Mouse (Mus musculus) lung, embryonic 14.5 days (tissue): Measurements from ENCODE around the gene Pomc. TPM values are rescaled to one million over a fixed set of nuclear protein-coding genes. Genes with fewer than 3 reads are reported as not detected.

ENCODE experiments used
- ATAC-seq: fragments of 200-750 bp; cut with Nextera tagmentation; 2 replicates; pipeline ENCODE4 v1.8.0; 2017; ENCODE audit warnings: mild to moderate bottlenecking, moderate TSS enrichment, moderate library complexity; ENCODE audit not compliant: insufficient read depth
- DNase-seq: peaks from one replicate; pipeline ENCODE4 v3.0.0-alpha.2; 2015
- H3K27ac ChIP-seq: fragments of 300-500 bp; sonication (generic); 2 replicates; pipeline ENCODE4 v1.5.1; 2014; ENCODE audit warnings: low read depth, mild to moderate bottlenecking, moderate library complexity
- H3K27me3 ChIP-seq: fragments of 300-500 bp; sonication (generic); 2 replicates; pipeline ENCODE4 v1.6.1; 2014; ENCODE audit warnings: low read length, control low read depth; ENCODE audit not compliant: insufficient read depth
- H3K36me3 ChIP-seq: fragments of 300-500 bp; sonication (generic); 2 replicates; pipeline ENCODE4 v1.6.1; 2014; ENCODE audit warnings: control low read depth; ENCODE audit not compliant: insufficient read depth
- H3K4me1 ChIP-seq: fragments of 300-500 bp; sonication (generic); 2 replicates; pipeline ENCODE4 v1.6.1; 2014; ENCODE audit warnings: antibody characterized with exemption, control low read depth; ENCODE audit not compliant: insufficient read depth
- H3K4me2 ChIP-seq: fragments of 300-500 bp; sonication (generic); 2 replicates; pipeline ENCODE4 v1.6.1; 2014; ENCODE audit warnings: mild to moderate bottlenecking
- H3K4me3 ChIP-seq: fragments of 300-500 bp; sonication (generic); 2 replicates; pipeline ENCODE4 v1.5.1; 2014; ENCODE audit warnings: low read depth, low read length
- H3K9ac ChIP-seq: fragments of 300-500 bp; sonication (generic); 2 replicates; pipeline ENCODE4 v1.6.1; 2014
- H3K9me3 ChIP-seq: fragments of 300-500 bp; sonication (generic); 2 replicates; pipeline ENCODE4 v1.6.1; 2016; ENCODE audit warnings: low read depth, low read length, control low read depth
- CTCF ChIP-seq: IDR thresholded peaks from 2 replicates; pipeline ENCODE4 v1.5.1; 2016; ENCODE audit warnings: antibody characterized with exemption, low read depth
- WGBS: fragments of 180-500 bp; shearing (Covaris S2); extraction: QIAGEN DNeasy Blood & Tissue Kit; methylation state at CpG from one replicate; pipeline ENCODE4 v1.1.7; 2014; 5-methylcytosine and 5-hydroxymethylcytosine counted together
- polyA plus RNA-seq: library from polyadenylated mRNA; unstranded; fragments of >200 nt; fragmentation: Nextera tagmentation; extraction: Ambion mirVana; gene quantifications from 2 replicates; pipeline ENCODE4 v1.2.1, GENCODE M21; 2014

Gene Pomc
- polyA plus RNA-seq, result 1.6 and 2.5 TPM in 2 replicates

DNA sequence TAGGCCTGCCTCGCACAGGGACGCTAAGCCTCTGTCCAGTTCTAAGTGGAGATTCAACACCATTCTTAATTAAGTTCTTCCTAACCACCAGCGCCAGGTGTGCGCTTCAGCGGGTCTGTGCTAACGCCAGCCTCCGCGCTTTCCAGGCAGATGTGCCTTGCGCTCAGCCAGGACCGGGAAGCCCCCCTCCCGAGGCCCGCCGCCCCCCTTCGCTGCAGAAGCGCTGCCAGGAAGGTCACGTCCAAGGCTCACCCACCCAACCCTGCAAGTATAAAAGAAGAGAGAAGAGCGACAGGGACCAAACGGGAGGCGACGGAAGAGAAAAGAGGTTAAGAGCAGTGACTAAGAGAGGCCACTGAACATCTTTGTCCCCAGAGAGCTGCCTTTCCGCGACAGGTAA lies at the start of gene Pomc:
TSS of gene Pomc (plus strand) at position 301 of the 400 bp plus-strand sequence.
- no peak for DNase-seq
- H3K27me3 ChIP-seq, result peaks cover 14% of the 10 kb centered on the region; the same call in 1 of the 2 replicates
- no peak within 1 kb of the TSS for H3K9ac ChIP-seq
- no peak within 1 kb of the TSS for H3K4me3 ChIP-seq
- no peak within 1 kb of the TSS for H3K27ac ChIP-seq
- 19% methylated on average over 22 of the region's 22 CpGs for WGBS
- no peak for ATAC-seq
- no peaks in the 10 kb centered on the region for H3K9me3 ChIP-seq
- no peak for TF ChIP-seq CTCF
- H3K4me1 ChIP-seq, result no peaks in the 10 kb centered on the region
- H3K4me2 ChIP-seq, result no peak within 1 kb of the TSS
- no peaks in the 10 kb centered on the region for H3K36me3 ChIP-seq

DNA sequence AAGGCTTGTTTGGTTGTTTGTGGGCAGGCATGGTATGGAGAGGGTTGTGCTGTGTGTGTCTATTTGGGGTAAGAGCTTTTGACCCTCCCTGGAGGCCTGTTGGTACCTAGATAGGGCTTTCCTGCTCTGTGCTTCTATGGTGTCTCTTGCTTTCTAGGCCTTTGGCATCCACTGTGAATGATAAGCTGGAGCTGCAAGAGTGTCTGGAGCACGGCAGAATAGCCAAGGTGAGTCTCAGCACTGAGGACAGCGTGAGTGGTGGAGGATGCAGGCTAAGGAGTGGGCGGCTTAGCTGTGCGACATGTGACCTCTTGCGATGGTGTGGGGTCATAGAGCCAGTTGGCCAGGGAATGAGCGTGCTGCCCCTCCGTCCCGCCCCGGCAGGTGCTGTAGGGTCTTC lies 49.3 kb upstream of the Pomc start:
- H3K27ac ChIP-seq, result no peak overlapping the region
- WGBS, result 85% methylated on average over 9 of the region's 9 CpGs
- no peaks in the 10 kb centered on the region for H3K27me3 ChIP-seq
- H3K4me2 ChIP-seq, result no peak overlapping the region
- H3K9me3 ChIP-seq, result no peaks in the 10 kb centered on the region
- no peaks in the 10 kb centered on the region for H3K4me1 ChIP-seq
- no peak overlapping the region for H3K4me3 ChIP-seq
- no peak overlapping the region for H3K9ac ChIP-seq
- DNase-seq, result no peak
- ATAC-seq, result no peak
- H3K36me3 ChIP-seq, result peaks cover 92% of the 10 kb centered on the region
- no peak for TF ChIP-seq CTCF

DNA sequence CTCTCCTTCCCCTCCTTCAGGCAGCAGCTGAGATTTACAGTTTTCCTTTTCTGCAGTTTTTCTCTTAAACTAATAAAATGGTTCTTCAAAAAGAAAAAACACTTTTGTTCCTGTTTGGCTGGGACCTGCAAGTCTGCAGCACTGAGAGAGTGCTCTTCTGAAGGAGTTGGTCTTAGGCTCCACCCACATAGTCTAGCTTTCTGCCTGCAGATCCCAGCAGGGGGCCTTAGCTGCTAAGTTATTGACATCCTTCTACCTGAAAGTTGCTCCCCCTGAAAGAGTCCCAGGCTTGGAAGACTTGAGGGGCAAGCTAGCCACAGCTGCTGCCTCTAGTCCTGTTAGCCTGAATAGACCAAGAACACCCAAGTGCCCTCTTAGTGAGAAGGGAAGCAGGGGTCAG lies 48.4 kb upstream of the Pomc start:
- Histone ChIP-seq H3K9ac (no peak overlapping the region), H3K27me3 (no peaks in the 10 kb centered on the region), H3K4me2 (no peak overlapping the region), H3K4me3 (no peak overlapping the region), H3K36me3 (peaks cover 93% of the 10 kb centered on the region), H3K9me3 (no peaks in the 10 kb centered on the region), H3K4me1 (no peaks in the 10 kb centered on the region), H3K27ac (no peak overlapping the region)
- ATAC-seq (no peak), DNase-seq (no peak)
- no peak for TF ChIP-seq CTCF

DNA sequence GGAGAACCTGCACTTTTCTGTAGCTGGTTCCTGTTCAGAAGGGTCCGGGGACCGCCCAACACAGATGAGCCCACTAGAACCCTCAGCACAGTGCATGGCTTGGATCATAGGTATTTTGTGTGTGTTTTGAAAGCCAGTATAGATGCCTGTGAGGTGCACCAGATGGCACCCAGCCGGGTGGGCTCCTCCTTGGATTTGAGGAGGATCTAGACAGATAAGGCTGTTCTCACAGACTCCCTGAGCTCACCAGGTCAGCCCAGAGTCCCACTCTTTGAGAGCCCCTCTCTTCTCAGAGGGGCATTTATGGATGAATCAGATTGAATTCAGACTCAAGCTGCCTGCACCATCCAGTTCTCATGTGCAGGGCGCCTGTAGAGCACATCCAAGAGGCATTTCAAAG lies 47.7 kb upstream of the Pomc start:
- Histone ChIP-seq H3K4me2 (no peak overlapping the region), H3K4me3 (no peak overlapping the region), H3K9ac (no peak overlapping the region), H3K27ac (no peak overlapping the region), H3K36me3 (peaks cover 92% of the 10 kb centered on the region), H3K9me3 (no peaks in the 10 kb centered on the region), H3K4me1 (no peaks in the 10 kb centered on the region), H3K27me3 (no peaks in the 10 kb centered on the region)
- TF ChIP-seq CTCF, result no peak
- WGBS, result 79% methylated on average over 4 of the region's 4 CpGs
- DNase-seq (no peak), ATAC-seq (no peak)

DNA sequence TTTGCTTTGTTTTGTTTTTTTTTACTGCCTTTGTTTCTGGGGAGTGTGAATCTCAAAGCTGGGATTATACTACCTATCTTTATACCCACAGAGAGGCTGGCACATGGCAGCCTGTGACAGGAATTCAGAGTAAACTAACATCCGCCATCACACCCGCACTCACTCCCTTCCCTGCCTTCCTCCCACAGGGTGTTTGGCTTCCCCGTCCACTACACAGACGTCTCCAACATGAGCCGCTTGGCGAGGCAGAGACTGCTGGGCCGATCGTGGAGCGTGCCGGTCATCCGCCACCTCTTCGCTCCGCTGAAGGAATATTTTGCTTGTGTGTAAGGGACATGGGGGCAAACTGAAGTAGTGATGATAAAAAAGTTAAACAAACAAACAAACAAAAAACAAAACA lies 47.3 kb upstream of the Pomc start:
- H3K4me2 ChIP-seq, result no peak overlapping the region
- no peaks in the 10 kb centered on the region for H3K4me1 ChIP-seq
- TF ChIP-seq CTCF, result no peak
- H3K4me3 ChIP-seq, result no peak overlapping the region
- ATAC-seq, result no peak
- WGBS, result 62% methylated on average over 13 of the region's 13 CpGs
- no peaks in the 10 kb centered on the region for H3K27me3 ChIP-seq
- H3K9ac ChIP-seq, result no peak overlapping the region
- no peak for DNase-seq
- H3K36me3 ChIP-seq, result peaks cover 91% of the 10 kb centered on the region
- H3K9me3 ChIP-seq, result no peaks in the 10 kb centered on the region
- H3K27ac ChIP-seq, result no peak overlapping the region

DNA sequence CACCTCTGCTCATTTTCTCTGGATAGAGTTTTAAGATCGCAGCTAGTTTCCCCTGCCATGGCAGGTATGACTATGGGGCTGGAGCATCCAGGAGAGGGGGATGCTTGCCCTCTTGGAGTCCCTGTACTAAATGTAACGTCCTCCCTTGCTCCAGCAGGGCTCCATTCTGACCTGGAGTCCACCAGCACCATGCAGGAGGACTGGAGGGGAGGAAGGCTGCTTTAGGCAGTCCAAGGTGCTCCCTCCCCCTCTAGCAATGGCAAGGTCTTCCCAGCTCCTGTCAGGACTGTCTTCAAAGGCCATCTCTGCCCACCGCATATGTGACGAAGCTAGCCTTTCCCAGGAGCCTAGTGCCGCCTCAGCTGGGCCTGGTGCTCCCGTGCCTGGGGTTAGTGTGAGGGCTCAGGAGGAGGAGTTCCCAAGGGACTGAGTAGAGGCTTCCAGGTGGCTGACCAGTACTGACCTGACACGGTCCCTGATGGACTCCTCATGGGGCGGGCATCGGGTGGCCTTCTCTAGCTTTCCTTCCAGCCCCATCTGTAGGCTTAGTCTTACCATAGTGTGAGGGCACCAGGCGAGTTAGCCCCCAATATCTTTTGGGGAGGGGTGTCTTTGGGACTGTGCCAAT lies 44.2 kb upstream of the Pomc start:
- TF ChIP-seq CTCF, result no peak
- Histone ChIP-seq H3K4me1 (no peaks in the 10 kb centered on the region), H3K9ac (no peak overlapping the region), H3K27ac (no peak overlapping the region), H3K27me3 (no peaks in the 10 kb centered on the region), H3K4me2 (no peak overlapping the region), H3K4me3 (no peak overlapping the region), H3K9me3 (no peaks in the 10 kb centered on the region), H3K36me3 (peaks cover 82% of the 10 kb centered on the region)
- DNase-seq, result no peak
- 51% methylated on average over 10 of the region's 10 CpGs for WGBS
- ATAC-seq, result no peak

DNA sequence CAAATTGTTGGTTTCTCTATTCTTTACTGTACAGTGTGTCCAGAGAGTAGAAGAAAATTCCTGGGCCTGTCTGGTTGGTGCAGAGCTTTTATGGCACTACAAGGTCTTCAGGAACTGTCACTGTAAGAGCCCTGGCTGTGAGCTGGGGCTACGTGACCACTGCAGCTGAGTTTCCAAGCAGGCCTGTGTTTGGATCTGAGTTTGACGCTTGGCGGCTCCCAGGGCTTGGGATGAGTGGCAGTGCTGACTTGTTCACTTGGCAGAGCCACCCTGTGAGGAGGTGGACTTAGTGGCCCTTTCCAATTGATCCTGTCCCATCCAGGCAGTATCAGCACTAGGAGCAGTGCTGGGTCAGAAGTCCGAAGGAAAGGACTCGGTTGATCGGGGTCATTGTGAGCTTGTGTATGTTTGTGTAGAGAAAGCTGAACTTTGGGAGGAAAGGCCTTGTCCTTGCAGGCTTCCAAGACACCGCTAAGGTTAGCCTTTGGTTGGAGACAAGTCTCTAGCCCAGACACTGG lies 42.9 kb upstream of the Pomc start:
- WGBS, result 81% methylated on average over 7 of the region's 7 CpGs
- peaks cover 69% of the 10 kb centered on the region for H3K36me3 ChIP-seq
- no peak overlapping the region for H3K27ac ChIP-seq

DNA sequence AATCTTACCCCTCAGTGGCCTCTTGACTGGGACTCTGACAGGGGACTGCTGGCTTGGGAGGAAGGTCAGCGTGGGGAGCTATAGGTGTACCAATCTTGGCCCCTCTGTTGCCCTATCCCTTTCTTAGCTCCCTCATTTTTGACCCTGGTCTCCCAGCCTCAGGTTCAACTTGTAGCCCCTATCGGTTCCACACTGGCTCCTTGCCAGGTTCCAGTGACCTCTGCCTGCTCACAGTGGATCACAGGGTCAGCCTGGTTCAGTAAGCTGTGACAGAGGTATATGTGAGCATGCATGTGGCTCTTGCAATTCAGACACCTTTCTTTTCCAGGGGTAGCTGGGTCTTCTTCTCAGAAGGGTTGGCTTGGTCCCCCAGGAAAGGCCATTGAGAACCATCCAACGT lies 38.9 kb upstream of the Pomc start:
- no peaks in the 10 kb centered on the region for H3K27me3 ChIP-seq
- no peaks in the 10 kb centered on the region for H3K4me1 ChIP-seq
- TF ChIP-seq CTCF, result no peak
- H3K36me3 ChIP-seq, result peaks cover 30% of the 10 kb centered on the region
- no peak overlapping the region for H3K4me3 ChIP-seq
- no peak overlapping the region for H3K9ac ChIP-seq
- H3K4me2 ChIP-seq, result no peak overlapping the region
- no peaks in the 10 kb centered on the region for H3K9me3 ChIP-seq
- no peak overlapping the region for H3K27ac ChIP-seq
- WGBS, result 68% methylated on average over 3 of the region's 3 CpGs
- DNase-seq (no peak), ATAC-seq (no peak)

More for the DNA sequence above, 42.9 kb upstream of the Pomc start:
- no peak overlapping the region for H3K9ac ChIP-seq
- DNase-seq (no peak), ATAC-seq (no peak)
- TF ChIP-seq CTCF, result no peak
- no peaks in the 10 kb centered on the region for H3K4me1 ChIP-seq
- no peaks in the 10 kb centered on the region for H3K9me3 ChIP-seq
- no peak overlapping the region for H3K4me3 ChIP-seq
- H3K4me2 ChIP-seq, result no peak overlapping the region
- no peaks in the 10 kb centered on the region for H3K27me3 ChIP-seq
